Mouse (Mus musculus) spleen, adult 18-20 months (tissue): ENCODE results near the gene Tnfrsf13c.

Experiments used
- DNase-seq, 2 experiments: peaks; one replicate each; pipeline ENCODE4 v3.0.0; 2022; ENCODE audit warnings: mixed read lengths in 2 of 2

The Tnfrsf13c gene

DNA sequence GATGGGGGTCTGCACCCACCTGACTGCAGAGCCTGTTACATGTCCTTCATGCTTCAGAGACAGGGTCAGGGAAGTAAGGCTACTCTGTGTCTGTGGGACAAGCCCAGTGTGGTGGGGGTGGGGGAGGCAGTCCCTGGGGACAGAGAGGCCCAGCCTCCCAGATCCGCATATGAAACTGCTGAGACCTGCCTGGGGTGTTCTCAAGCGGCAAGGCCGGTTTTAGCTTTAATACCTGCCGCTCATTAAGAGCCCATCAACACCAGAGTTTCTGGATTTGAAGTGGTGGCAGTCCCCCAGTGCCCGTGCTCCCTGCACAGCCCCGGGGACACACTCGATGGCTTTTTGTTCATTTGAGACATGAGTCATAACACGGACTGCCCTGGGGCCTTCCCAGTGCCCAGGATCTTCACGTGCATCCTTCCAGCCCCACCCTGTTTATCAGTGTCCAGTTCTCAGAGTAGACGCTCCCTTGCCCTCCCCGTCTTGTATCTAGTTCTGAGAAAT lies 5.4 kb upstream of the Tnfrsf13c start:
- DNase-seq: peak; percentile 66 to 79

DNA sequence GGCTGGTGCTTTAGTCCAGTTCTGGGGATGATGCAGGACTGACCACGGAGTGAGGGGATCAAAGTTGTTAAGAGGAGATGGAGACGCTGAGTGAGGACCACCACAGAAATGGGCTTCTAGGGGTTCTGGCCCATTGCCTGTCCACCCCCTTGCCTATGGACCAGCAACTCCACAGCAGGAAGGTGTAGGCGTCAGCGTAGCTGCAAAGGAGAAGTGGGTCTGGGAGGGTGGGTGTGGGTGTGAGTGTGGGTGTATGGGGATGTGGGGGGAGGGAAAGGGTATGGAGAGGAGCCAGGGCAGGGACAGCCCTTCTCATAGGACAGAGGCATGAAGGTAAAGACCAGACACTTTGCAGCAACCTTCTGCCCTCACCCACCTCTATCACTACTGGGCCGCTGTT lies 1.6 kb upstream of the Tnfrsf13c start:
- DNase-seq: no peak

DNA sequence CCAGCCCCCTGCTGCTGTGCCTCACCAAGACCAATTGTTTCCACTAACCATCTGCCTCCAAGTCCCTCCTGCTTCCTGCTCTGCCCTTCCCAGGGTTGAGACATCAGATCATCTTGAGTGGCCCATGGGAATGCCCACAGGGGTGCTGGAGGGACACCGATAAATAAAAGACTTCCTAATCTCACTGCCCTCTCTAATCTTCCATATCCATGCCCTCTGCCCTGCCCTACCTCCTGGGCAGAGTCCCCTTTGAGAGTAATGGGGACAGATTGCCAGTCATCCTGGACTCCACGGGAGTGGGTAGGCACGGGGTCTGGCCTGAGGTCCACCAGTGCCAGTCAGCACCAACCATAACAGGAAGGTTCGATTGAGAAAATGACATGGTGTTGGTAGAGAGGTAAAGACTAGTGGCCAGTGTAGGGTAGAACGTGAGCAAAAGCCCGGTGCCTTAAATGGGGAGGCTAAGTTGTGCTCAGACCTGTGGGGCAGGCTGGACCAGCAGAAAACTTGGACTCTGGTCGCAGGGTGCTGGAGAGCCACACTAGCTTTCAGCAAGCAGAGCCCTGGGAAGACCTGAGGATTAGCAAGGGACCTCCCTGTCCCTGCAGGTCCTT lies 540 bp upstream of the Tnfrsf13c start:
- no peak for DNase-seq

DNA sequence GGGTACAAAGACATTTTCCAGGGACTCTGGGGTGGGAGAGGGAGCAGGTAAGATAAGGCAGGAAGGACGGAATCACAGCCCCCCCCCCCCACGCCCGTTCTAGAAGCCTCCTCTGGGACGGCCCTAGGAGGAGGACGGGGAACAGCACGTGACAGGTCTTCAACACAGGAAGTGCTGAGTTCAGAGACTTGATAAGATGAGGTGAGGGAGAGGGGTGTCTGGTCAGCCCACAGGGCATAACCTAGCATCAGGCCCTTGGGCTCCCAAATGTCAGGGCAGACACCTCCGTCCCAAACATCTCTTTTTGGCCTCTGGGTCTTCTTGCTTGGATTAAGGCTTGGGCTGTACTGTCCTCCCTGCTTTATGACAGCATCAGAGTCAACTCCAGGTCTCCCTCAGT lies 918 bp downstream of the Tnfrsf13c start:
- peak in 1 of 2 experiments; percentile 40 for DNase-seq

GRCm38 (mm10) chr15:82221104-82221860 lies 2.9 kb downstream of the Tnfrsf13c start:
- DNase-seq: no peak

DNA sequence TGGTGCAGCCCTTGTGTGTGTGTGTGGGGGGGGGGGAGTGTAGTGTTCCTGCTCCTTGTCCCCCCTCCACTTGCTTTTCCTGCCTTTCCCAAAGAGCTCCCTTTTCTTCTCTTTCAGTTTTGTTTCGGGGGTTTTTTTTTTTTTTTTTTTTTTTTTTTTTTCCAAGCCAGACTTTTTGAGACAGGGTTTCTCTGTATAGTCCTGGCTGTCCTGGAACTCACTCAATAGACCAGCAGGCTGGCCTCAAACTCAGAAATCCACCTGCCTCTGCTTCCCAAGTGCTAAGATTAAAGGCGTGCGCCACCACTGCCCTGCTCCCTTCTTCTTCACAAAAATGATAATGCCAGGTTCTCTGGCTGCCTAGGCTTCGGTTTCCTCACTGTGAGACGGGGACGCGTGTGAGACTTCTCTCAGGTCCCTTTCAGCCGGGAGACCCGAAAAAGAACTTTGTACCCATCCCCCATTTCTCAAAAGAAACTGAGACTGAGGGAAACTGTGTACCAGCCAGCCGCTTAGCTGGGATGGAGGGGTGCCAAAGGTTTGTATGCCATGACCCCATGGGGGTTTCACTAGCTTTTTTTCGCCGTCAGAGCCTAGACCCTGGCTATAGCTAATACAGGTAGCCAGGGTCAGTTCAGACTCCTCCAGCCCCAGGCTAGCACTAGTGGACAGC lies 4.0 kb downstream of the Tnfrsf13c start:
- no peak for DNase-seq

DNA sequence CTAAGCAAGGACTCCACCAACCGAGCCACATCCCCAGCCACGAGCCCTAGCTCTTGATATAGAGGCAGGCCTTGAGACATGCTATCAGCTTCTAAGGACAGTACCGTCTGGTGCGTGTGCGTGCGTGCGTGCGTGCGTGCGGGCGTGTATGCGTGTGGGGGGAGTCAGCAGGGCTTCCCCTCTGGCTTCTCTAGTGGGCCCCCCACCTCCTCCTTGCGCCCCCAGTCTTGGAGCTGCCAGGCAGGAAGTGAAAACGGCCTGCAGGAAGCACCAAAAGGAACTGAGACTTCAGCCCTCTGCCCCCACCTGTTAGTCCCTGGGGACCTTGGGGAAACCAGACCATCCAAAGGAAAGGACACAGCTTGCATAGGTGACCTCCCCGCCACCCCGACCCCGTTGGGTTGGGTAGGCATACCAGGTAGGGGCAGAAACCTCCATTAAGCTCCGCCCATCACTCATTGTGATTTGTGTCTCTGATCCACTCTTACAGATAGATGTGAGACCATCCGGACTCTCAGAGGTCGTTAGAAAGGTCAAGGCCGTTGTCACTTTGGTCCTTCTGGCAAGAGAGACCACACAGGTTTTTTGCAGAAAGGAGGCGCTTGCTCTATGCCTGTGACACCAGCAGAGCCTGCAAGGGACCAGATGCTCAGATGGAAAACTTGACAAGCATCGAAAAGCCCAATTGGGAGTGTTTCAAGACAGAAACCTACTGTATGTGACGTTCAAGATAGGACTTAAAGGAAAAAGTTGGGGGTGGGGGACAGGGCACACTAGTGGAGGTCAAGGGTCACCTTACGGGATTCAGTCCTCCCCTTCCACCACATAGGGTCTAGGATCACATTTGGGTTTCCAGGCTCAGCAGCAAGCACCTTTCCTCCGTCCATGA lies 5.1 kb downstream of the Tnfrsf13c start:
- DNase-seq: peak; percentile 72 to 79

GRCm38 (mm10) chr15:82217980-82218379 lies 6.2 kb downstream of the Tnfrsf13c start:
- DNase-seq: no peak

DNA sequence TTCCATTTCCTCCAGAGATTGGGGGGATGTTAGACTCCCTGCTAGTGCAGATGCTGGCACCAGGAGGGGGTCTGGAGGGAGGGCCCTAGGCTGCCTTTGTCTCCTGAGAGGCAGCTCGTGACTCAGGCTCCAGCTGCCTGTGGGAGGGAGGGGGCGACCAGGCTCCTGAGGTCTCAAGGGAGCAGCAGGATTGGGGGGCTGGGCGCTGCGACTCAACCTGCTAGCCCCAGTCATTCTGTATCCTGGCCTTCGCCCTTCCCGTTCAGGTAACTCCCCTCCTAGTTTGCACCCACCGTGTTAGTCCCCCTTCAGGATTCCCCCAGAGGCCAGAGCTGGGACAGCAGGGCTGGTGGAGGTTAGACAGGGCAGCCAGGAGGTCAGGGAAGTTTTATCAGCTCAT lies 7.1 kb downstream of the Tnfrsf13c start:
- DNase-seq: no peak

GRCm38 (mm10) chr15:82216142-82216827 lies 7.9 kb downstream of the Tnfrsf13c start:
- no peak for DNase-seq

- DNase-seq: no peak
Measured at GRCm38 (mm10) chr15:82215332-82216046, 8.7 kb downstream of the Tnfrsf13c start.

DNA sequence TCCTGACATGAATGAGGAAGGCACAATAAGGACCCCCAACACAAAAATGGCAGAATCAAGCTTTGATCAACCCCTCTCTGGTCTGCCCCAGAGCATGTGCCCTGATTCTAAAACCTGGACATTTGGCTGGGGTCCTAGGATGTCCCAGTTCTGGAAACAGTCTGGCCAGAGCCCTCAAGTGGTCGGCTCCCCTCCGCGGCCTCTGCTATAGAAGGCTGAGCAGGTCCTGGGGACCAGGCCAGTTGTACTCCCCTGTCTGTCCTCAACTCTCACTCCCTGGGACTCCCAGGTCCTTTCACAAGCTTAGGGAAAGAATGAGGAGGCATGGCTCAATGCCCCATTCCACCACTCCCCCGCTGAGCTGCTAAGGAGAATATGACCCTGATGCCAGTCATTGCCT lies 10.9 kb downstream of the Tnfrsf13c start:
- DNase-seq: no peak

- DNase-seq: peak in 1 of 2 experiments; percentile 27
Measured at GRCm38 (mm10) chr15:82212752-82213063, 11.5 kb downstream of the Tnfrsf13c start, which contains the start of gene Shisa8. Shisa8 (minus strand) TSS chr15:82212815.

GRCm38 (mm10) chr15:82211911-82212751 lies 12.0 kb downstream of the Tnfrsf13c start:
- peak in 1 of 2 experiments; percentile 48 for DNase-seq

- no peak for DNase-seq
Measured at GRCm38 (mm10) chr15:82211281-82211680, 12.9 kb downstream of the Tnfrsf13c start.

- no peak for DNase-seq
Measured at GRCm38 (mm10) chr15:82210801-82211200, 13.4 kb downstream of the Tnfrsf13c start.

GRCm38 (mm10) chr15:82209295-82210050 lies 14.7 kb downstream of the Tnfrsf13c start:
- no peak for DNase-seq

- no peak for DNase-seq
Measured at GRCm38 (mm10) chr15:82208307-82208706, 15.9 kb downstream of the Tnfrsf13c start.

DNA sequence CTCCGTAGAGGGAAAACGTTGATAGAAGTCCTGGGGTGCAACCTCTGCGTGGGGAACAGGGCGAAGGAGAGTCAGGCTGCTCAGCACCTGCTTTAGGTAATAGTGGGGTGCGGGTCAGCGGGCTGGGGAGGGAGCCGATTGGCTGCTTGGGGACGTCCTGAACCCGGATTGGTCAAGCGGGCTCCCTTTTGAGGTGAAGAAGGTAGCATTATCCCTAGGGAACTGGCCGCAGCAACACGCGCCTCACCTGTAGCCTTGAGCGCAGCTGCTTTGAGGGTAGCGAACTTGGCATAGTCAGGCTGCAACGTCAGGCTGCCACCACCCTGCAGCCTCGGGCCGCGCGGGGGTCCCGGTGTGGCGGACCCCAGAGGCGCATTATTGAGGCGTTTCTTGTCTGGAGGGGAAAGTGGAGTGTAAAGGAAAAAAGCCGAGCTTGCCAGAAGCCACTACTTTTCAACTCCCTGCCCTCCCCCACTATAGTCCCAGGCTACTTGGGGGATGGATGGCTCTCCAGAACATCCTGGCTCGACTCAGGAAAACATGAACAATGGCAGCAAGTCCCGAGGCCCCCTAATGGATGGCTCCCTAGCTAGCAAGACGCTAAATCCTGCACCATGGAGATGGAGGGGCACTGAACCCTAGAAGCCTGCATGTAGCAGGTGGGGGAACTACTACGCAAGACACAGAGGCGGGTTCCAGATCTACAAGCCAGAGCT lies 16.5 kb downstream of the Tnfrsf13c start:
- DNase-seq: no peak
